Mouse (Mus musculus): ENCODE data around the gene Pnmal1.
"Not testable (repeated sequence)": the region's sequence is repeated elsewhere in the genome, so short reads cannot be mapped to it uniquely, and the experiment has no call there.

The Pnmal1 gene

DNA sequence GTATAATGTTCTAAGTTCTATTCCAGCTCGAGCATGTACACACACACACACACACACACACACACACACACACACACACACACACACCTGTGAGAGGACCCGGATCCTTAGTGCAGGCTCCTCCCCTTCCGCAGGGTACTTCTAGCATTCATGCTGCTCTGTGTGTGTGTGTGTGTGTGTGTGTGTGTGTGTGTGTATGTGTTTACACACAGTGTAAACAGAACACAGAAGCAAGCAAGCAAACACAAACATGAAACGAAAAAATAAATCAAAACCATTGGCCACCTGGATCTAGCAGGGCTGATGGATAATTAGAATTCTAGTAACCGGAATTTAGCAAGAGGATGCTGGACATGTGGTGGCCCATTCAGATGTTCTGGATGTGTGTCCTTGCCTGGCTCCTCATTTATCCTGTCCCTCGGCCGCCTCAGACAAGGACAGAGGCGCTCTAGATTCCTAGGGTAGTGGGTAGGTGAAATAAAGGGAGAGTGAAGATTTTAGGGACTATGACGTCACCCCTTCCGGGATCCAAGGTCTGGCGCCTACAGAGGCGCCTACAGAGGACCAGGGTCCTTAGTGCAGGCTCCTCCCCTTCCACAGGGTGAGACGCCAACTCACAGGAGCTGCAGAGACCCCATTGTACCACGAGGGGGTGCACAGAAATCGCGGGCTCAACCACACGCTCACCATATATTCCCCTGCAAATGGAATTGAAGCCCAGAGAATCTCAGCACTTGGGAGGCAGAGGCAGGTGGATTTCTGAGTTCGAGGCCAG lies 8.4 kb upstream of the Pnmal1 start:
- DNase-seq (ENCODE audit: low read depth, low spot score): peak; percentile 90

DNA sequence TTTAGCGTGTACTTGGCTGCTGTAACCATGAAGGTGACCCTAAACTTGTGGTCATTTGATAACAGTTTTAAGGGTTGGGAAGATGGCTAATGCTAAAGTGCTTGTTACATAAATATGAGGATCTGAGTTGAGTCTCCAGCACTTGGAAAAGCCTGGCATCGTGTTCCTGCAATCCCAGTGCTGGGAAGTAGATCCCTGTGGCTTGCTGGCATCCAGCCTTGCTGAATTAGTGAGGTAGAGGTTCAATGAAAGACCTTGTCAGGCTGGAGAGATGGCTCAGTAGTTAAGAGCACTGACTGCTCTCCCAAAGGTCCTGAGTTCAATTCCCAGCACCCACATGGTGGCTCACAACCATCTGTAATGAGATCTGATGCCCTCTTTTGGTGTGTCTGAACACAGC lies 5.7 kb upstream of the Pnmal1 start:
- DNase-seq (ENCODE audit: low read depth, low spot score): not testable (repeated sequence)

DNA sequence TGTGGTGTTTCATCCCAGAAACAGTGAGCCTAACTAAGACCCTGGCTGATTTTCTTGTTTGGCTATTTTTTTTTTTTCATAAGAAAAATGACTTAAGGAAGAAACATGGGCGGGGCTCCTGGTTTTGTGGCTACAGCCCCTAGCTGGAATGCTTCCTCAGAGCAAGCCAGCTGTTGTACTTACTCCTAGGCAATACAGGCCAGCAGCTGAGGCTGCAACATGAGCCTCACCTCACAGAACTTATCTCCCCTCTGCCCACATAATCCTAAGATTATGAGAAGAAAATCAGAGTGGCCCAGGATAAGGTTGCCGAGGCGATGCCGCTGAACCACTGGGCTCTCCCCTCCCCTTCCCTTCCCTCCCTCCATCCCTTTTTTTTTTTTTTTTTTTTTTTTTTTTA lies 3.8 kb upstream of the Pnmal1 start:
- no peak for DNase-seq (ENCODE audit: low read depth, low spot score)

DNA sequence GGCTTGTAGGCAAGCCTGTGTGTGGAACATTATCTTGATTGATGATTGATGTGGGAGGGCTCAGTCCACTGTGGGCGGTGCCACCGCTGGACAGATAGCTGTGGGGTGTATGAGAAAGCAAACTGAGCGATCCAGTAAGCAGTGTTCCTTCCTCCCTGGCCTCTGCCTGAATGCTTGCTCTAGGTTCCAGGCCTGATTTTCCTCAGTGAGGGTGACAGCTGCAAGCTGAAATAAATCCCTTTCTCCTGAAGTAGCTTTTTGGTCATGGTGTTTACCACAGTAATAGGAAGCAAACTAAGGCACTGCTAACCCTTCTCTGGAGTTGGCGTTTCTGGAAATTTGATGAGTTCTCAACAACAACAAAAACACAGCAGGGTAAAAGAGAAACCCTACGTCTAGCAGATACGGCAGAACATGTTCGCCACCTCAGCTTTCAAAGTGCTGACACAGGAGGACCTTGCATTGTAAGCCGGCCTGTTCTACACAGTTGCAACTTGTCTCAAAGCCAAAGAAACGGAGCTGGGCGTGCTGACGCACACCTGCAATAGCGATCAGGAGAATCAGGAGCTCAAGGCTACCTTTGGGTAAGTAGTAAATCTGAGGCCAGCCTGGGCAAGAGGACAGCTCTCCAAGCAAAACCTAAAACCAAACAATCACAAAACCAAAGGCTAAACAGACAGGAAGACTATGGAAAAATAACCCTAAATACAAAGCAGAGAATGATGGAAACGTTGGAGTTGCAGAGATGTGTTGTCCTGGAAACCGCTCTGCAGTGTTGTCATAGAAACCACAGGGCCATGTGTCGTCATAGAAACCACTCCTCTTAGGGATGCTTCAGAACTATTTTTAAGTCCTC lies 2.8 kb upstream of the Pnmal1 start:
- no peak for DNase-seq (ENCODE audit: low read depth, low spot score)

DNA sequence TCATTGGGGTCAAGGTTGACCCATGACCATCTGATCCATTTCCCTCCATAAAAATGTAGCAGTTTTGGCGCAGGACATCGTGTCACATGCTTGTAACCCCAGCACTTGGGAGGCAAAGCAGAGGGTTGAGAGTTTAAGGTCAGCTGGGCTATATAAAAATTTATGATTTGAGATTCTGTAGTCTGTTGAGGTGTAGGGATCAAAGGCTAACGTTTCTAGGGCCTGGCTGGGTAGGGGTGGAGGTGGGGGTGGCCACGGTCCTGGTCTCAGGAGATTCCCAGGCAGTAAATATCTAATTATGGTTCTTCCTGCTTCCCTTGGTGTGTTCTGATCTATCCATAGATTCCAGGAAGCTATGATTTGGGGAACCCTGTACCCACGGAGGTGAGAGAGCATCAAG lies 2.2 kb downstream of the Pnmal1 start:
- no peak for DNase-seq (ENCODE audit: low read depth, low spot score)

DNA sequence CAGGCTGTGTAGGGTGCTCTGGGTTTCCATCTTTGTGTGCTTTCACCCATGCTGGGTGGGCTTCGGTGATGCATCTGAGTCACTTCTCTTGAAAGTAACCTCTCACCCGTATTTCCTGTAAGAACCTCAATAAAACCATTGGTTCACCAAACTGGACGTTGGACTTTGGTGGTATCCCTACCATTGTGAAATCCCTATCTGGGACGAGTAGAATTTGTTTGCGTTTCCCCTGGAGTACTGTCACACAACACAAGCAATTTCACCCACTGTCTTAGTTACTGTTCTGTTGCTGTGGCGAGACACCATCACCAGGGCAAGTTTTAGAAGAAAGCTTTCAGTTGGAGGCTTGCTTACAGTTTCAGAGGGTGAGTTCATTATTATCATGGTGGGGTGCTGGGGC lies 8.9 kb downstream of the Pnmal1 start:
- DNase-seq (ENCODE audit: low read depth, low spot score): no peak

DNA sequence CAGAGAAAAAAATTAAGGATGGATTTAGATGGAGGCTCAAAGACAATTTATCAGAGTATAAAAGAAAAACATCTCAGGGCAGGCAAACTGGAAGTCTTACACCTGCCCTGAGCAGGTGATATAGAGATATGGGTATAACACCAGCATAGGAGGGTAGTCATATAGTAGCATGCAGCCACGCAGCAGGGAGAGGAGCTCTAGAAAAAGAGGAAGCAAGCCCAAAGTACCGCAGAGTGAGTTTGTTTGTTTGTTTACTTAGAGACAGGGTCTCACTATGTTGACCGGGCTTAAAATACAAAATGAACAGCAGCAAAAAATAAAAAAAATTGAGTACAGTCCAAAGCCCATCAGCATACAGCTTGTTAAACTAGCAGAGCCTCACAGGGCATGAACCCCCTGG lies 11.7 kb downstream of the Pnmal1 start:
- no peak for DNase-seq (ENCODE audit: low read depth, low spot score)

DNA sequence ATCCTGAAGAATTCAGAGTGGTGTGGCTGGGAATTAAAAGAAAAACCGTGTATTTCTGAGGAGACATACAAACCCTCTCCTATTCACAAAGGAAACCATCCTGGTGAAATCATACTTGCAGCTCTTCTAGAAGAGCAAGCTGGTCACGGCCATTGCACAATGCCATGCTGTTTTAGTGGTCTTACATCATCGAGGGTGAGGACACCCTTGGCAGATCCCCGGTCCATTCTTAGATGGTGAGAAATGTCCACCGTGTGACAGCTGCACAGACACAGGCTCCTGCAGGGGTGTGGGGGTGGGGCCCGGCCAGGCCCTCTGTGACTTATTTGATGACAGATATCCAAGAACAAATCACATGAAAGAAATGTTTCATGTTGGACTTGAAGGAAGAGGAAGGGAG lies 14.5 kb downstream of the Pnmal1 start:
- no peak for DNase-seq (ENCODE audit: low read depth, low spot score)

DNA sequence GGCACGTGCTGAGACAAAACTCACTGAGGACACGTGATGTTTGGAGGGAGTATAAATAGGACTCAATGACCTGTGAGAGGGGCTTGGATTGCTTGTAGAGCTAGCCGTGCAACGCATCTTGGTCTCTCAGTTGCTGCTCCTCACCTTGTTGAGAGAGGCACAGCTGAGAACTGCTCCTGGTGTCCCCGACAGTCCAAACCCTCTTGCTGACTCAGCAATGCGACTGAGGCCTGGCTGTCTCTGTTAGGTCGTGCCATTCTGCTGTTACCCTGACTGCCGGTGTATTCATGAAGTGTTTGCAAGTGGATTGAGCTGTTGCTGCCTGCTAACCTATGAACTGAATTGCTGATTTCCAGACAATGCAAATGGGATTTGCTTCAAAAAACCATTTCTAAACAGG lies 16.8 kb downstream of the Pnmal1 start:
- DNase-seq (ENCODE audit: low read depth, low spot score): no peak

DNA sequence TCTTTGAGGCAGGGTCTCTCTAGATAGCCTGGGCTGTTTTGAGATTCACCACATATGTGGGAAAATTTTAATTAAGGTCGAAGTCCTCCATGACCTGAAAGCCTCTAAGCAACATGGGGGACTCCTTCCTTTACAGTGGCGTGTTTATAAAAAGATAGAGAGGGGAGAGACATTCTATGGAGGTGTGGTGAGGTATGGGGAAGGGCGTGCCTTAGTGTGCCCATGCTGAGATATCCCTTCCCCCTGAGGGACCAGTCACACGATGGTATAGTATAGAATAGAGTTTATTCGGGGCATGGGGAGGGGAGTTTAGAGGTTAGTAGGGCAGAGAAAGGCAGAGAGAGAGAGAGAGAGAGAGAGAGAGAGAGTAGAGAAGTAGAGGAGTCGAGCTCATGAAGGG lies 18.7 kb downstream of the Pnmal1 start:
- no peak for DNase-seq (ENCODE audit: low read depth, low spot score)

DNA sequence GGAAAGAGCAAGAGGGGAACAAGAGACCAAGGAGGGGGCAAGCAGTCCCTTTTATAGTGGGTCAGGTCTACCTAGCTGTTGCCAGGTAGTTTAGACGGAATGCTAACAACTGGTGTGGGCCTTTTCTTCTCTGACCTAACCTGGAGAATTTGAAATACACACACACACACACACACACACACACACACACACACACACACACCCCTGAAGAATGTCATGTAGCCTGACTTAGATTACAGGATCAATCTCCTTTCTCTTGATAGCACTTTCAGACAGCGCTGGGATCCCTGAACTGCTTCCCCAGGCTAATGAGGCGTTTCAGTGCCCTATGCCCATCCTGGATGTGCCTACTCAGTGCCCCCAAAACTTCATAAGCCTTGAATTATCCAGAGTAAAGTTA lies 19.1 kb downstream of the Pnmal1 start:
- no peak for DNase-seq (ENCODE audit: low read depth, low spot score)

DNA sequence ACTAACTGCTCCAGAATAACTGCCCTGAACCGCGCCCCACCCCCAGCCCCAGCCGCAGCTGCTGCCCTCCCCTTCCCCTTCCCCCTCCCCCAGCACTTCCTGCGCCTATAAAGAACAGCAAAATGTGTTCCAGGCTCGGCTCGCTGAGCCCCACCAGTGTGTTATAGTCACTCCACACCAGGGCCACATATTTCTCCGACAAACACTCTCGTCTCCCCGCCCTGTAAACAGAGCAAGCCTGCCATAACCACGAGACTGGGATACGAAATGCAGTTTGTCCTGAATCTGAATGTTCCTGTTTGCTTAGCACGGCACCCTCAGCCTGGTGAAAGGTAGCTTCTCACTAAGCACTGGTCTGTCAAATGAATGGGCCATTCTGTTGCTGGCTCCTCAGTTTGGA lies 20.9 kb downstream of the Pnmal1 start:
- no peak for DNase-seq (ENCODE audit: low read depth, low spot score)

DNA sequence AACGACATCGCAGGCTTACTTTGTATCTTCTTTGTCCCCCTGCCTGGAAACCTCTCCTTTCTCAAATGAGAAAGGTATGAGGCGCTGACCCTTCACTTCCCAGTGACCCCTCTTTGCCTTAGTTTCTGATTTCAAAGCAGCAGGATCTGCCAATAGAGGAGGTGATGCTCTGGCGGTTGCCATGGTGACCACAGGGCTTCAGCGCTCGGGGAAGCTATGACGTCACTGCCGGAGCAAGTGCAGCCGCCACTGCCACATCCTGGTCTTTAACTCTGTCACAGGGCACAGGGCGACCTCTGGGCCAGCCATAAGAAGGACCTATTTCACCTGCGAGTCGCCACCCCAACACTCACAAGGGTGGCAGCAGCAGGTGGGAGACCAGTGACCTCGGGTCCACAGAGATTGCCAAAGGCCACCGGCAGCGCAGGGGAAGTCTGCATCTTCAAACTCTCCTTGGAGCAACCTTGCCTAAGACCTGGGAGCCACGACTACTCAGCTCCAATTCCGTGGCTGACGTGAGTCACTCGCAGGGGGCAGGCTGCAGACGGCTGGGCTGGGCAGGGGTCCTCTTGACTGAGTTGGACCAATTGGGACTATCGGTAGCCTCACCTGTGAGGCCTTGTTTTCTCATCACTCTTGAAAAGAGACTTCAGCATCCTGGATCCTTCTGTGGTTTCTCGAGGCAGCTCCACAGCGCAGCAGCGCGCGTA lies 23.5 kb downstream of the Pnmal1 start, which contains the start of gene Gm42372:
Gene Gm42372, plus strand, starts transcription at position 228 of the 710 bp plus-strand sequence.
- peak; percentile 92 for DNase-seq (ENCODE audit: low read depth, low spot score)

DNA sequence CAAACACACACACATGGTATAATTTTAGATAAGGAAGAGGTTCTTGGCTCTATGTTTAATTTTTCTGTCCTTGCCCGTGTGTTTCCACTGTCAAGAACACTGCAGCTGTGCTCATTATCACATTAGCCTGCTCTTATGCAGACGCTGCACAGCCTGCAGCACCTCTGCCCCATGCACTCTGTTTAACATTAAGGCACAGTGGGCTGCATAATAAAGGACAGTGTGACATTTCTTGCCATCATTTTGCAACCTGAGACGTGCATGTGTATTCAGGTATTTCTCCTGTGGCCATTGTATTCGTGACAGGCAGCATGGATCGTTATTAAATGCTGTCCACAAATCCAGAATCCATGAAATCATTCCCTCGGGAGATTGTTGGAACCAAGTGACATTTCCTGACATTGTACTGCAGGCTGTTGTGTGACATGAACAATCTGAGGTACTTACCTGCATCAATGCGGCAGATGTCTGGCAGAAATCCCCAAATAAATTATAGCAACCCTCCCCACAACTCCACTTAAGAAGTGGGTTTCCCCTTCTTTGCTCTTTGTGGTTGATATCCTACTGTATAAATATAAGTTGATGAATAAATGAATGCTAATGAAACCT lies 28.2 kb downstream of the Pnmal1 start:
- no peak for DNase-seq (ENCODE audit: low read depth, low spot score)

DNA sequence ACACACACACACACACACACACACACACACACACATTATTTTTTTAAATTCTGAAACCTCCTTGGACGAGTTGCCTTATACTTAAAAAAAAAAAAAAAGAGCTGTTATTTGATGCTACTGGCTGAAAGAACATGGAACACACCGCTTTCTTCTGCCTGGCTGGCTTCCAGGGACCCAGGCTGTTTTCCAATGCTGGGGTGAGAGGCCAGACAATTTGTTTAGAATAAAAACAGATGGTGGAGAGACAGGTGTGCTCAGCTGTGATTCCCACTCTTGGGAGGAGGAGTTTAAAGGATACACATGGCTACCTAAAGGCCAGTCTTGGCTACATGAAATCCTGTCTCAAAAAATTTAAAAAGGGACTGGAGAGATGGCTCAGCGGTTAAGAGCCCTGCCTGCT lies 28.9 kb downstream of the Pnmal1 start:
- no peak for DNase-seq (ENCODE audit: low read depth, low spot score)

DNA sequence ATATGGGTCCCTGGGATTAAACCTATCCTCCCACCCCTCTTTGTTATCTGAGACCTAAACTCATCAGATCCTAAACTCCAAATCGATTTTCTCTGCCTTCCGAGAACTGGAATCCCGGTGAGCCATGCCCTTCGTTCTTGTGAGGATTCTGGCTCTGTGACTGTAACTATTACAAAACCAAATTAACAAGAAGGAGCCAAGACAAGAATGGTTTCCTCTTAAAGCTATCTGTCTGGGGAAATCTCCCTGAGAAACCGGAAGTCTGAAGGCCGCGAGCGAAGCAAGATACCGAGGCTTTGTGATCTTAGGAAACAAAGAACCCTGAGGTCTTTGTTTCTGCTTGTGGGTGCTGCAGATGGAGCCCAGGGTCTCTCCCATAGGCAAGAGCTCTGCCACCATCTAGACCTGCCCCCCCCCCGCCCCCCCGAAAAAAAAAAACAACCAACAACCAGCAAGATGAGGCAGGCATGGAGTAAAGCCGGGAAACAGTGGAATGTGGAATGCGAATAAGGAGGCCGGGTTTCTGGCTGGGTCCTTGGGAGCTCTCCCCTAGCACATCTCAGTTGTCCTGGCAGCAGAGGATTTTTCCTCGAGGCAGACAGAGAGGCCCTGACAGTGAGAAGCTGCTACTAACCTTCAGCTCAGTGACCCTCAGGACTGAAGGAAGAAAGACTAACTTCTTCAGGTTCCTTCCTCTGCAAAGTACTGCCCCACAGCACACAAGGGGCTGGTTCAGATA lies 30.7 kb downstream of the Pnmal1 start:
- no peak for DNase-seq (ENCODE audit: low read depth, low spot score)

DNA sequence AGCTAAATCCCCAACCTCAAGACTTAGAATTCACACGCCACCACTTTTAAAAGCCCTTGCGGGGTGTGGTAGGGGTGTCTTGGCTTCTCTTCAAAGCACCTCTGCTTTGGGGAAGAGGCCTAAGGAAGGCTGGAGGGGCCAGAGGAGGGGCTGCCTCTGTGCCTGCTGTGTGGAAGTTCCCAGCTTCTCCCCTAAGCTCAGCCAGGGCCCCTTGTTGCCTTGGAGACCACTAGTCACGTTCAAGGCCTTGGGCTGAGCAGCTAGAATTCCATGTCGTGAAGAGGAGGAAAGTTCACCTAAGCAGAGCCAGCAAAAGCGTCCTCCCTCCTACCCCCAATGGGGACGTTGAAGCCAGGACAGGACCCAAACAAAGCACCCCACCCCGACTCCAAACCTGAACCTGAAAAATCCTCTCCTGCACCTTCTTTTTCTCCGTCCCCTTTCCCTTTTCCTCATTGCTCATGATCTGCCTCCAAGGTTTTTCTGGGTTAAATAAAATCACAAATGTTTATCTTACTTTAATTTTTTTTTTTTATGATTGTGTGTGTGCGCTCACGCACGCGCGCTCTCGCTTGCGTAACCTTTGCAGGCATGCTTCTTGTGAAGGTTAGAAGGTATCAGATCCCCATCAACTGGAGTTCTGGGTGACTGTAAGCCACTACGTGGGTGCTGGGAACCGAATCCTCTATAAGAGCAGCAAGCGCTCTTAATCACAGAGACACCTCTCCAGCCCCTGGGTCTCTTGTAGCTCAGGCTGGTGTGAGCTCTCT lies 32.4 kb downstream of the Pnmal1 start:
- peak; percentile 76 for DNase-seq (ENCODE audit: low read depth, low spot score)

DNA sequence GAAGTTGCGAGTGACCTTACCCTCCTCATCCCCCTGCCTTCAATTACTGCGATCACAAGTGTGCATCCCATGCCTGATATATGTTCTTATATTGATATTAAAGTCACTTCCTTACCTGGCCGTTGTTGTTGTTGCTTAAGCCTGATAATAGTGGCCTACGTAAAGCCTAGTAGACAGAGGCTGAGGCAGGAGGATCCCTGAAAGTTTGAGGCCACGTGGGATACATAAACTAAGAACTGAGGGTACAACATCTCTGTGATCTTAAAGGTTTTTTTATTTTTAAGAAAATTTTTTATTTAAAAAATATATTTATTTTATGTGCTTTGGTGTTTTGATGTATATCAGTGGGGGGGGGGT lies 33.0 kb downstream of the Pnmal1 start, which contains the start of gene Ccdc8:
Gene Ccdc8, plus strand, starts transcription at position 258 of the 357 bp plus-strand sequence.
- DNase-seq (ENCODE audit: low read depth, low spot score): no peak

DNA sequence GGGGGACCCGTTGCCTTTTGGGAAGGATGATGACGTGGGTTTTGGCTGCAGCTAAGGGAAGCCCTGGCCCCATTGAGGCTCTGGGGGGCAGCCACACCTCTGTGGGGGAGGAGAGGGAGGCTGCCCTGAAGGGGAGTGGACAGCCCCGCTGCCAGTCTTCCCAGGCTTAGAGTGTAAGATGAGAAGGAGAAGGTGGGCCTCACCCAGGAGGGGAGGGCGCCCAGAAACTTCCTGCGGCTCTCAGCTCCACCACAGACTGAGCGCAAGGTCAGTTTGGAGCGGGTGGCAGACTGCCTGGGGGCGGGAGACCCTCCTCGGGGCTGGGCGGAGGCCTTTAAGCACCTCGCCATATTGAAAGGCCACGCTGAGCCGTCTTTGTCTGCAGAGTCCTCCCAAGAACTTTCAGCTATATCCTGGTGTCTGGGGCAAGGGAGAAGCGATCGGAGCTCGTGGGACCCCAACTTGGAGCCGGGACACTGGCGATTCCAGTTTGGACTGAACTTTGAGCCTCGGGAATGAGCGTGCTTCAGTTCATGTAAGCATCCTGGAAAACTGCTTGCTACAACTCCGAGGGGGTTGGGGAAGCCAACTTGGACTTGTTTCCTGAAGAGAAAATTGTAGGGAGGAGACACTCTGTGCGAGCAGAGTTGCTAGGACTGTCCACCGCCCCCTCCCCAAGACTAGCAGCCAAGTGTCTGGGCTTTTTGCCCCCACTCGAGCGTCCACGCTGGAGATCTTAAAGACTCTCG lies 34.3 kb downstream of the Pnmal1 start:
- DNase-seq (ENCODE audit: low read depth, low spot score): peak; percentile 86

DNA sequence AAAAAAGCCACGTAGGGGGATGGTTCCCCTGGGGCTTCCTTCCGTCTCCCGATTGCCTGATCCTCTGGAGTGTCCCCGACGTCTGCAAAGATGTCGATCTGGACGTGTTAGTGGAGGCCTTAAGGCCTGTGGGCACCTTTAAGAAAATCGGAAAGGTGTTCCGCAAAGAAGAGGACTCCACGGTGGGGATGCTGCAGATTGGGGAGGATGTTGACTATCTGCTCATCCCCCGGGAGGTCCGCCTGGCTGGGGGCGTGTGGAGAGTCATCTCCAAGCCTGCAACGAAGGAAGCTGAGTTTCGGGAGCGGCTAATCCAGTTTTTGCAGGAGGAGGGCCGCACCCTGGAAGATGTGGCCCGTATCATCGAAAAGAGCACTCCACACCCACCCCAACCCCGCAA lies 34.9 kb downstream of the Pnmal1 start:
- no peak for DNase-seq (ENCODE audit: low read depth, low spot score)

All from mesoderm, embryonic 11.5 days (tissue).